Mouse (Mus musculus) neural tube, embryonic 12.5 days (tissue): ENCODE measurements around the gene Smim1. TPM values are rescaled to one million over a fixed set of nuclear protein-coding genes. Genes with fewer than 3 reads are reported as not detected.

Source experiments
- ATAC-seq: fragments of 200-750 bp; cut with Nextera tagmentation; 2 replicates; pipeline ENCODE4 v1.8.0; 2017; ENCODE audit warnings: low read depth, mild to moderate bottlenecking, moderate TSS enrichment, moderate library complexity; ENCODE audit not compliant: low FRiP score
- H3K27ac ChIP-seq: fragments of 300-500 bp; sonication (generic); 2 replicates; pipeline ENCODE4 v1.5.1; 2016
- H3K27me3 ChIP-seq: fragments of 300-500 bp; sonication (generic); replicated peaks from 2 replicates; pipeline ENCODE4 v1.6.1; 2016; ENCODE audit warnings: mild to moderate bottlenecking
- H3K36me3 ChIP-seq: fragments of 300-500 bp; sonication (generic); 2 replicates; pipeline ENCODE4 v1.6.1; 2016; ENCODE audit warnings: mild to moderate bottlenecking
- H3K4me1 ChIP-seq: fragments of 300-500 bp; sonication (generic); 2 replicates; pipeline ENCODE4 v1.6.1; 2016
- H3K4me2 ChIP-seq: fragments of 300-500 bp; sonication (generic); replicated peaks from 2 replicates; pipeline ENCODE4 v1.6.1; 2016; ENCODE audit warnings: mild to moderate bottlenecking
- H3K4me3 ChIP-seq: fragments of 300-500 bp; sonication (generic); 2 replicates; pipeline ENCODE4 v1.5.1; 2016
- H3K9ac ChIP-seq: fragments of 300-500 bp; sonication (generic); 2 replicates; pipeline ENCODE4 v1.6.1; 2016; ENCODE audit warnings: mild to moderate bottlenecking
- H3K9me3 ChIP-seq: fragments of 300-500 bp; sonication (generic); 2 replicates; pipeline ENCODE4 v1.6.1; 2016; ENCODE audit warnings: mild to moderate bottlenecking
- WGBS: fragments of 180-500 bp; shearing (Covaris S2); methylation state at CpG from one replicate; pipeline ENCODE4 v1.1.7; 2016; 5-methylcytosine and 5-hydroxymethylcytosine counted together
- polyA plus RNA-seq: library from polyadenylated mRNA; unstranded; fragments of >200 nt; fragmentation: Nextera tagmentation; extraction: Ambion mirVana; gene quantifications from 2 replicates; pipeline ENCODE4 v1.2.1, GENCODE M21; 2016

Smim1 gene
- polyA plus RNA-seq, 1 experiment from 2014 or later = 6.4 TPM

- Histone ChIP-seq H3K9ac (peak overlapping the region; percentile 98), H3K9me3 (no peaks in the 10 kb centered on the region), H3K4me2 (peak overlapping the region; percentile 100), H3K27ac (0 out of 2 replicates have a peak overlapping the region, but pooled peaks have one; percentile 5), H3K4me3 (peak overlapping the region; percentile 100), H3K36me3 (peaks cover 31% of the 10 kb centered on the region), H3K4me1 (peaks cover 21% of the 10 kb centered on the region), H3K27me3 (no peaks in the 10 kb centered on the region)
- 2% methylated on average over 55 of the region's 55 CpGs for WGBS
- ATAC-seq = no peak
Measured at GRCm38 (mm10) chr4:154012132-154012882, 13.7 kb downstream of the Smim1 start.

DNA sequence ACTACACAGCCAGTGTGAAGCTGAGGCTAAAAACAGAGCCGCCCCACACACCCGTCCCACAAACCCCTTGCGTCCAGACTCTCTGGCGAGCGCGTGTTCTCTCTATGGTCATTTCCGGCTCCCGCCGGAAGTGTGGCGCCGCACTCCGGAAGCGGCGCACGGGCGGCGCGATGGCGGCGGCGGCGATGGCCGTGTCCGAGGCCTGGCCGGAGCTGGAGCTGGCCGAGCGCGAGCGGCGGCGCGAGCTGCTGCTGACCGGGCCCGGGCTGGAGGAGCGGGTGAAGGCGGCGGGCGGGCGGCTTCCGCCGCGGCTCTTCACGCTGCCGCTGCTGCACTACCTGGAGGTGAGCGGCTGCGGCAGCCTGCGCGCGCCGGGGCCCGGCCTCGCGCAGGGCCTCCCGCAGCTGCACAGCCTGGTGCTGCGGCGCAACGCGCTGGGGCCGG lies 14.4 kb downstream of the Smim1 start, which contains the start of gene Lrrc47:
Gene Lrrc47 (plus strand): TSS at position 86 of the 444 bp plus-strand sequence.
- peak within 1 kb of the TSS; percentile 98 for H3K9ac ChIP-seq
- 0 out of 2 replicates have a peak within 1 kb of the TSS, but pooled peaks have one; percentile 5 for H3K27ac ChIP-seq
- peak; percentile 94 for ATAC-seq
- peaks cover 21% of the 10 kb centered on the region for H3K4me1 ChIP-seq
- H3K36me3 ChIP-seq = peaks cover 30% of the 10 kb centered on the region
- H3K27me3 ChIP-seq = no peaks in the 10 kb centered on the region
- under 1% methylated on average over 55 of the region's 59 CpGs for WGBS
- H3K9me3 ChIP-seq = no peaks in the 10 kb centered on the region
- H3K4me2 ChIP-seq = peak within 1 kb of the TSS; percentile 100
- H3K4me3 ChIP-seq = peak within 1 kb of the TSS; percentile 100

- ATAC-seq = peak; percentile 60; the same call in 1 of the 2 replicates
Measured at GRCm38 (mm10) chr4:154010907-154011645, 15.0 kb downstream of the Smim1 start.

GRCm38 (mm10) chr4:154007759-154008158 lies 18.3 kb downstream of the Smim1 start:
- ATAC-seq = no peak
- no peak overlapping the region for H3K9ac ChIP-seq
- no peak overlapping the region for H3K4me3 ChIP-seq
- 88% methylated on average over 4 of the region's 4 CpGs for WGBS
- peaks cover 44% of the 10 kb centered on the region for H3K36me3 ChIP-seq
- H3K4me2 ChIP-seq = no peak overlapping the region
- H3K27ac ChIP-seq = no peak overlapping the region
- no peaks in the 10 kb centered on the region for H3K9me3 ChIP-seq
- peaks cover 6% of the 10 kb centered on the region for H3K4me1 ChIP-seq
- H3K27me3 ChIP-seq = no peaks in the 10 kb centered on the region

More at GRCm38 (mm10) chr4:154010907-154011645, 15.0 kb downstream of the Smim1 start:
- H3K9me3 ChIP-seq = no peaks in the 10 kb centered on the region
- H3K4me3 ChIP-seq = peak overlapping the region; percentile 100
- no peak overlapping the region for H3K27ac ChIP-seq
- WGBS = 32% methylated on average over 13 of the region's 13 CpGs
- no peaks in the 10 kb centered on the region for H3K27me3 ChIP-seq
- peak overlapping the region; percentile 100 for H3K4me2 ChIP-seq
- H3K9ac ChIP-seq = peak overlapping the region; percentile 98
- H3K36me3 ChIP-seq = peaks cover 30% of the 10 kb centered on the region
- H3K4me1 ChIP-seq = peaks cover 21% of the 10 kb centered on the region

DNA sequence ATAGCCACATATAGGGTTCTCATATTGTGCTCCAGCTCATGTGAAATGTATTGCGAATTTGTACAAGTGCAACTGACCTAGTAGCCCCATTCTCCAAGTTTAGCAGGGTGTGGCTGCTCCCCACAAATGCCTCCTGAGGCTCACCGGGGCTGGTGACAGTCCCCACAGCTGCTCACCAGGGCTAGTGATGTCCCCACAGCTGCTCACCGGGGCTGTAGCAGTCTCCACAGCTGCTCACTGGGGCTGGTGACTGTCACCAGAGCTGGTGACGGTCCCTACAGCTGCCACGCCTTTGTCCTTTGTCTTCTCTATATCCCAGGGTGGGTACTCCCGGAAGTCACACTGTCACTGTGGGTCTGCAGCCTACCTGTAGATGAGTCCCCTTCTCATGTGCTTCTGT lies 19.8 kb downstream of the Smim1 start:
- Histone ChIP-seq H3K9me3 (no peaks in the 10 kb centered on the region), H3K9ac (no peak overlapping the region), H3K27ac (no peak overlapping the region), H3K4me2 (no peak overlapping the region), H3K27me3 (no peaks in the 10 kb centered on the region), H3K36me3 (peaks cover 52% of the 10 kb centered on the region), H3K4me3 (no peak overlapping the region), H3K4me1 (peaks cover 2% of the 10 kb centered on the region; the same call in 1 of the 2 replicates)
- 89% methylated on average over 6 of the region's 6 CpGs for WGBS
- ATAC-seq = no peak

- H3K9me3 ChIP-seq = no peaks in the 10 kb centered on the region
- H3K4me3 ChIP-seq = no peak overlapping the region
- no peak for ATAC-seq
- peaks cover 52% of the 10 kb centered on the region for H3K36me3 ChIP-seq
- WGBS = 84% methylated on average over 5 of the region's 5 CpGs
- no peaks in the 10 kb centered on the region for H3K27me3 ChIP-seq
- H3K9ac ChIP-seq = no peak overlapping the region
- H3K4me2 ChIP-seq = no peak overlapping the region
- no peak overlapping the region for H3K27ac ChIP-seq
- H3K4me1 ChIP-seq = no peaks in the 10 kb centered on the region
Measured at GRCm38 (mm10) chr4:154005488-154005887, 20.5 kb downstream of the Smim1 start.

GRCm38 (mm10) chr4:153993505-153993904 lies 32.5 kb downstream of the Smim1 start:
- Histone ChIP-seq H3K27ac (no peak overlapping the region), H3K4me1 (no peaks in the 10 kb centered on the region), H3K9me3 (no peaks in the 10 kb centered on the region), H3K4me2 (no peak overlapping the region), H3K27me3 (no peaks in the 10 kb centered on the region), H3K9ac (no peak overlapping the region), H3K4me3 (no peak overlapping the region), H3K36me3 (peaks cover 94% of the 10 kb centered on the region)
- no peak for ATAC-seq
- 91% methylated on average over 8 of the region's 8 CpGs for WGBS

GRCm38 (mm10) chr4:153992715-153993114 lies 33.3 kb downstream of the Smim1 start:
- no peaks in the 10 kb centered on the region for H3K9me3 ChIP-seq
- no peak overlapping the region for H3K4me3 ChIP-seq
- ATAC-seq = no peak
- WGBS = 94% methylated on average over 10 of the region's 10 CpGs
- no peaks in the 10 kb centered on the region for H3K27me3 ChIP-seq
- no peak overlapping the region for H3K27ac ChIP-seq
- no peak overlapping the region for H3K9ac ChIP-seq
- no peak overlapping the region for H3K4me2 ChIP-seq
- no peaks in the 10 kb centered on the region for H3K4me1 ChIP-seq
- H3K36me3 ChIP-seq = peaks cover 94% of the 10 kb centered on the region

DNA sequence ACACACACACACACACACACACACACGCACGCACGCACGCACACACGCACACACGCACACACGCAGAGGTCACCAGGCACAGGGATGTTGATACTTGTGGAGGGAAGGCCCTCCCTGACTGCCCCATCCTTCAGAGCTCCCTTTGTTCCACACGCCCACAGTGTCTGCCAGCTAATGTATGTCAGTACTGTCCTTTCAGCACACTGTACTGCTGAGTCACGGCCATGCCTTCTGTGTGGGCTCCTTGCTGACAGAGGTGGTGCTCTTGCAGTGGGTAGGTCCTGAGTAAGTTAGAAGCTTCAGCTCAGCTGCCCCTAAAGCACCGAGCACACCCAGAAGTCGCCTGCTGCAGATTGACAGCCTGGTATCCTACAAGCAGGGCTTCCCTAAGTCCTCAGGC lies 45.6 kb downstream of the Smim1 start:
- Histone ChIP-seq H3K4me2 (no peak overlapping the region), H3K9ac (no peak overlapping the region), H3K27ac (no peak overlapping the region), H3K36me3 (peaks cover 67% of the 10 kb centered on the region), H3K27me3 (no peaks in the 10 kb centered on the region), H3K4me3 (no peak overlapping the region), H3K9me3 (no peaks in the 10 kb centered on the region), H3K4me1 (peaks cover 13% of the 10 kb centered on the region)
- no peak for ATAC-seq
- WGBS = 93% methylated on average over 11 of the region's 11 CpGs

GRCm38 (mm10) chr4:153979243-153979642 lies 46.8 kb downstream of the Smim1 start:
- H3K4me1 ChIP-seq = peaks cover 14% of the 10 kb centered on the region
- WGBS = 96% methylated on average over 10 of the region's 10 CpGs

GRCm38 (mm10) chr4:153975768-153976167 lies 50.3 kb downstream of the Smim1 start:
- Histone ChIP-seq H3K9me3 (no peaks in the 10 kb centered on the region), H3K4me2 (peak overlapping the region; percentile 71), H3K27ac (no peak overlapping the region), H3K36me3 (peaks cover 32% of the 10 kb centered on the region), H3K4me1 (peaks cover 22% of the 10 kb centered on the region), H3K4me3 (peak overlapping the region; percentile 90), H3K27me3 (no peaks in the 10 kb centered on the region), H3K9ac (peak overlapping the region; percentile 84)
- ATAC-seq = no peak
- 40% methylated on average over 6 of the region's 6 CpGs for WGBS

More at GRCm38 (mm10) chr4:153979243-153979642, 46.8 kb downstream of the Smim1 start:
- Histone ChIP-seq H3K27ac (no peak overlapping the region), H3K4me3 (no peak overlapping the region), H3K9me3 (no peaks in the 10 kb centered on the region), H3K27me3 (no peaks in the 10 kb centered on the region), H3K36me3 (peaks cover 55% of the 10 kb centered on the region), H3K9ac (no peak overlapping the region), H3K4me2 (no peak overlapping the region)
- ATAC-seq = no peak

GRCm38 (mm10) chr4:153975292-153975662 lies 50.8 kb downstream of the Smim1 start:
- Histone ChIP-seq H3K9me3 (no peaks in the 10 kb centered on the region), H3K27ac (peak overlapping the region; percentile 32; the same call in 1 of the 2 replicates), H3K36me3 (peaks cover 32% of the 10 kb centered on the region), H3K4me3 (peak overlapping the region; percentile 90), H3K4me2 (peak overlapping the region; percentile 71), H3K4me1 (peaks cover 22% of the 10 kb centered on the region), H3K27me3 (no peaks in the 10 kb centered on the region), H3K9ac (peak overlapping the region; percentile 84)
- WGBS = under 1% methylated on average over 33 of the region's 33 CpGs
- ATAC-seq = peak; percentile 63
